Mouse (Mus musculus): Measurements from ENCODE around the gene Camkmt. TPM values are rescaled to one million over a fixed set of nuclear protein-coding genes. Genes with fewer than 3 reads are reported as not detected.

Camkmt gene
- polyA plus RNA-seq, 2 experiments: 0.77 to 3.0 TPM

- ATAC-seq (ENCODE audit: insufficient read depth) (no peak), DNase-seq (ENCODE audit: low read depth in 3 of 3, low spot score in 3 of 3) (no peak)
- no peak overlapping the region for H3K4me2 ChIP-seq (ENCODE audit: low read depth)
- peaks cover 51% of the 10 kb centered on the region for H3K27me3 ChIP-seq (ENCODE audit: control insufficient read depth, insufficient read depth, low read length)
- no peak overlapping the region for H3K4me3 ChIP-seq (ENCODE audit: insufficient read depth in 1 of 2, low read depth in 2 of 2, low read length in 2 of 2)
- TF ChIP-seq EP300 (IDR thresholded peaks at IDR 0.05; ENCODE audit: low read depth) (no peak), CTCF (IDR thresholded peaks at IDR 0.05; ENCODE audit: low read depth) (no peak)
- no peaks in the 10 kb centered on the region for H3K36me3 ChIP-seq (replicated peaks; ENCODE audit: control insufficient read depth, insufficient read depth, low read depth)
- no peaks in the 10 kb centered on the region for H3K4me1 ChIP-seq (replicated peaks; ENCODE audit: control insufficient read depth in 2 of 2, insufficient read depth in 2 of 2, low read length in 1 of 2)
- 34% methylated on average over 5 of the region's 5 CpGs for WGBS (ENCODE audit: insufficient replicate concordance)
- H3K9ac ChIP-seq (replicated peaks): no peak overlapping the region
- no peak overlapping the region for H3K27ac ChIP-seq
- H3K9me3 ChIP-seq (ENCODE audit: control insufficient read depth, low read length): no peaks in the 10 kb centered on the region
These were observed 394.2 kb downstream of the Camkmt start for GRCm38 (mm10) chr17:85484526-85484925.

- H3K9ac ChIP-seq (replicated peaks): no peak overlapping the region
- WGBS (ENCODE audit: insufficient replicate concordance): 2% methylated on average over 30 of the region's 30 CpGs
- no peaks in the 10 kb centered on the region for H3K4me1 ChIP-seq (replicated peaks; ENCODE audit: control insufficient read depth in 2 of 2, insufficient read depth in 2 of 2, low read length in 1 of 2)
- H3K4me3 ChIP-seq (ENCODE audit: insufficient read depth in 1 of 2, low read depth in 2 of 2, low read length in 2 of 2): no peak overlapping the region
- H3K27ac ChIP-seq: no peak overlapping the region
- H3K9me3 ChIP-seq (ENCODE audit: control insufficient read depth, low read length): no peaks in the 10 kb centered on the region
- DNase-seq (ENCODE audit: low read depth in 3 of 3, low spot score in 3 of 3): no peak
- TF ChIP-seq CTCF (IDR thresholded peaks at IDR 0.05; ENCODE audit: low read depth) (no peak), EP300 (IDR thresholded peaks at IDR 0.05; ENCODE audit: low read depth) (no peak)
- no peaks in the 10 kb centered on the region for H3K36me3 ChIP-seq (replicated peaks; ENCODE audit: control insufficient read depth, insufficient read depth, low read depth)
- H3K4me2 ChIP-seq (ENCODE audit: low read depth): no peak overlapping the region
- ATAC-seq (ENCODE audit: insufficient read depth): no peak
- H3K27me3 ChIP-seq (ENCODE audit: control insufficient read depth, insufficient read depth, low read length): peaks cover 59% of the 10 kb centered on the region
These were observed 395.0 kb downstream of the Camkmt start for GRCm38 (mm10) chr17:85485065-85485945.

- Histone ChIP-seq H3K36me3 (replicated peaks; ENCODE audit: control insufficient read depth, insufficient read depth, low read depth) (no peaks in the 10 kb centered on the region), H3K9ac (replicated peaks) (no peak overlapping the region), H3K4me3 (ENCODE audit: insufficient read depth in 1 of 2, low read depth in 2 of 2, low read length in 2 of 2) (no peak overlapping the region), H3K4me2 (ENCODE audit: low read depth) (no peak overlapping the region), H3K9me3 (ENCODE audit: control insufficient read depth, low read length) (no peaks in the 10 kb centered on the region), H3K27ac (no peak overlapping the region), H3K4me1 (replicated peaks; ENCODE audit: control insufficient read depth in 2 of 2, insufficient read depth in 2 of 2, low read length in 1 of 2) (no peaks in the 10 kb centered on the region), H3K27me3 (ENCODE audit: control insufficient read depth, insufficient read depth, low read length) (peaks cover 61% of the 10 kb centered on the region)
- no peak for ATAC-seq (ENCODE audit: insufficient read depth)
- TF ChIP-seq CTCF (IDR thresholded peaks at IDR 0.05; ENCODE audit: low read depth): no peak
- TF ChIP-seq EP300 (IDR thresholded peaks at IDR 0.05; ENCODE audit: low read depth): no peak
- WGBS (ENCODE audit: insufficient replicate concordance): 3% methylated on average over 14 of the region's 14 CpGs
- DNase-seq (ENCODE audit: low read depth in 3 of 3, low spot score in 3 of 3): no peak
These were observed 395.7 kb downstream of the Camkmt start for GRCm38 (mm10) chr17:85485946-85486533.

GRCm38 (mm10) chr17:85486585-85487480 is 396.5 kb downstream of the Camkmt start:
- Histone ChIP-seq H3K9me3 (ENCODE audit: control insufficient read depth, low read length) (no peaks in the 10 kb centered on the region), H3K36me3 (replicated peaks; ENCODE audit: control insufficient read depth, insufficient read depth, low read depth) (no peaks in the 10 kb centered on the region), H3K9ac (replicated peaks) (no peak overlapping the region), H3K4me3 (ENCODE audit: insufficient read depth in 1 of 2, low read depth in 2 of 2, low read length in 2 of 2) (no peak overlapping the region), H3K27me3 (ENCODE audit: control insufficient read depth, insufficient read depth, low read length) (peaks cover 61% of the 10 kb centered on the region), H3K4me2 (ENCODE audit: low read depth) (no peak overlapping the region), H3K27ac (no peak overlapping the region), H3K4me1 (replicated peaks; ENCODE audit: control insufficient read depth in 2 of 2, insufficient read depth in 2 of 2, low read length in 1 of 2) (no peaks in the 10 kb centered on the region)
- 4% methylated on average over 52 of the region's 52 CpGs for WGBS (ENCODE audit: insufficient replicate concordance)
- TF ChIP-seq CTCF (IDR thresholded peaks at IDR 0.05; ENCODE audit: low read depth) (no peak), EP300 (IDR thresholded peaks at IDR 0.05; ENCODE audit: low read depth) (no peak)
- no peak for ATAC-seq (ENCODE audit: insufficient read depth)
- DNase-seq (ENCODE audit: low read depth in 3 of 3, low spot score in 3 of 3): no peak
